Mouse (Mus musculus) brain, embryonic 14.5 days (tissue): Measurements from ENCODE around the gene Gm21083.
"Not testable (repeated sequence)": the region's sequence is repeated elsewhere in the genome, so short reads cannot be mapped to it uniquely, and the experiment has no call there.

Experiments
- CTCF ChIP-seq: fragments of 200-500 bp; IDR thresholded peaks from 2 replicates; pipeline ENCODE4 v1.5.1; 2012; ENCODE audit warnings: inconsistent platforms, mild to moderate bottlenecking, moderate library complexity, borderline replicate concordance; ENCODE audit not compliant: insufficient read depth, insufficient read length; ENCODE audit errors: extremely low read depth
- POLR2A ChIP-seq: fragments of 200-500 bp; IDR thresholded peaks from 2 replicates; pipeline ENCODE4 v1.6.1; 2012; ENCODE audit warnings: mild to moderate bottlenecking, inconsistent platforms, borderline replicate concordance; ENCODE audit not compliant: poor library complexity, insufficient read depth, insufficient read length, severe bottlenecking; ENCODE audit errors: extremely low read depth

- not testable (repeated sequence) for TF ChIP-seq CTCF, POLR2A
Observed at GRCm38 (mm10) chr5:15616195-15616594, 39.1 kb downstream of the Gm21083 start.
